Mouse (Mus musculus) urinary bladder, postnatal 36 days (tissue): ENCODE data around the gene Capn8.
A peak's percentile ranks its signal among the peaks of the same experiment; 100 is the strongest.
"Not testable (repeated sequence)": the region's sequence is repeated elsewhere in the genome, so short reads cannot be mapped to it uniquely, and the experiment has no call there.

ENCODE experiments used
- DNase-seq, 2 experiments: peaks; one replicate each; pipeline ENCODE4 v3.0.0; 2022; ENCODE audit warnings: low spot score in 2 of 2, mixed read lengths in 1 of 2

Gene Capn8

DNA sequence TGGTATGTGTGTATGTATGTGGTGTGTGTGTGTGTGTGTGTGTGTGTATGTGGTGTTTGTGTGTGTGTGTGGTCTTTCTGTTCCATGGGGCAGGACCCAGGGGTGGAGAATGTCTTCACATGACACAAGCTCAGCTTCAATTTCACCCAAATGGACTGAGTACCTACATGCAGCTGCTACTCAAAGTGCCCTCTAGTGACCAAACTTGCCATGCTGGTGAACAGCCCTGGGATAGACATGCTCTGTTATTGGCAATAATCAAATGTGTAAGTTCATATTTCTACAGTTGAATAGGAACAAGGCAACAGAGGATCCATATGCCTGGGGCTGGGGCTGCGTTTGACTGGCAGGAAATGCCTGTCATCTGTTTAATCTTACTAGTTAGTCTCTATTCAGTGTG lies 50.7 kb downstream of the Capn8 start:
- no peak for DNase-seq

- DNase-seq, result no peak
Observed at GRCm38 (mm10) chr1:182618200-182618947, 53.6 kb downstream of the Capn8 start.

GRCm38 (mm10) chr1:182620470-182620869 lies 55.7 kb downstream of the Capn8 start:
- DNase-seq, result no peak

DNA sequence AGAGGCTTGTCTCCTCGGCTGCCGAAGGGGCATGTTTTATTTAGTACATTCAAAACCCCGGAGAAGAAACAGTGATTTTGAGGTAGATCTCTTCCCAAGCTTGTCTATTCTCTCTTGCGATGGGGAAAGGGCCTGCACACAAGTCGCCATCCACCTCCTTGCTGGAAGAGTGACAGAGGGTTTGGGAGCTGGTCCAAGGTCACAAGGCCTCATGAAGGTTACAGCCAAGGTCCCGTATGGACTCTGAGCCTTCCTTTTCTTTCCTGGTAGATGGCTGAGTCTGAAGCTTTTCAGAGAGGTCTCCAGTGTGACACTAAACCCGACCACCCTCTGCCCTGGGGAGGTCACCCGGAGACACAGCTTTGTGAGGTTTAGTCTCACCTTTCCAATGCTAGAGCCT lies 56.4 kb downstream of the Capn8 start:
- DNase-seq, result no peak

- DNase-seq, result no peak
Observed at GRCm38 (mm10) chr1:182626197-182626596, 61.4 kb downstream of the Capn8 start.

DNA sequence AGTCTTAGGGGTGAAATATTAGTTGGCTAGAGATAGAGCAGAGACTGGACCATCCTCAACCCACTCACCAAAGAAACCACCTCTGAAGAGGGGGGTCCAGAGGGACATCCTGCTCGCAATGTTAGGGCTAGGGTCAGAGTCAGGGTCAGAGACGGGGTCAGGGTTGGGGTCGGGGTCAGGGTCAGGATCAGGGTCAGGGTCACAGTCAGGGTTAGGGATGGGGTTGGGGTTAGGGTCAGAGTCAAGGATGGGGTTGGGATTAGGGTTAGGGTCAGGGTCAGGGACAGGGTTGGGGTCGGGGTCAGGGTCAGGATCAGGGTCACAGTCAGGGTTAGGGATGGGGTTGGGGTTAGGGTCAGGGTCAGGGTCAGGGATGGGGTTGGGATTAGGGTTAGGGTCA lies 64.4 kb downstream of the Capn8 start:
- DNase-seq, result no peak

DNA sequence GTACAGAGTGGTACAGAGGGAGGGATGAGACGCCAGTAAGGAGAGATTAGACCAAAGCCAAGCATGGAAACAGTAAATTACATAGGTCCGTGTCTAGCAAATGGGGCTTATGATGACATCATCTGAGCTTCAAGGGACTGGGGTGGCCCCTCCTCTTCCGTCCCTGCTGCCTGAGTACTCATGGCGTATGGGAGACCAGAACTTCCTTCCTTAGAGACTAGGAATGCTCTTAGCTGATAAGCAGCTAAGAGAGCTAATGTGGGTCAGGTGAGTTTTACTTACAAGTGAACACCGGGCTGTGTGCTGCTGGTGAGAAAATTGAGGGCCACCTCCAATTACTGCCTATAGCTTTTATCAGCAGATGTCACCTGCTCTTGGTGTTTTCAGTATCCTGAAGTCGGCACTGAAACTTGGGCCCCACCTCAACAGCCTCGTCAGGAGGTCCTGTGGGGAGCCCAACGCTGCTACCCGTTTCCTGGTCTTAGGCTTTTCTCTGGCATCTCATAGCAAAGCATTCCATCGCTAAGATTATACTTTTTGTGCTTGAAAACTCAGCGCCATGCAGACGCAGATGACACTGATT lies 69.0 kb downstream of the Capn8 start:
- DNase-seq, result no peak

GRCm38 (mm10) chr1:182639016-182639415 lies 74.2 kb downstream of the Capn8 start:
- DNase-seq, result no peak

GRCm38 (mm10) chr1:182639456-182639855 lies 74.6 kb downstream of the Capn8 start:
- DNase-seq, result no peak

DNA sequence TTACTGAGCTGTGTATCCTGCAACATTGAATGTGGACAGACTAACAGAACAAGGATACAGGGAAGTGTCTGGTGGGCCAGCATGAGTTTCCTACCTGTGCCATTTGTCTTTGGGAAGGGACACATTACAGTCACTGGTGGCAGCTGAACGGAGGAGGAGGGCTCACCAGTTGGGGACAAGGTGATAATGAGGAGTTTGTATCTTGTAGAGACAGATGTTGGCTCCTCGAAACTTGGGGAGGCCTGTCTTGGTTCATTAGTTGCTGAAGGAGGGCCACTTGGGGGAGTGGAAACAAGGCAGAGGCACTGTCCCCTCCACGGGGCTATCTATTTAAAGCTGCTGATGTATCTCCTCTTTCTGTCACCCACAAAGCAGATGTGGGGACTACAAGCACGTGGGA lies 75.3 kb downstream of the Capn8 start:
- no peak for DNase-seq

DNA sequence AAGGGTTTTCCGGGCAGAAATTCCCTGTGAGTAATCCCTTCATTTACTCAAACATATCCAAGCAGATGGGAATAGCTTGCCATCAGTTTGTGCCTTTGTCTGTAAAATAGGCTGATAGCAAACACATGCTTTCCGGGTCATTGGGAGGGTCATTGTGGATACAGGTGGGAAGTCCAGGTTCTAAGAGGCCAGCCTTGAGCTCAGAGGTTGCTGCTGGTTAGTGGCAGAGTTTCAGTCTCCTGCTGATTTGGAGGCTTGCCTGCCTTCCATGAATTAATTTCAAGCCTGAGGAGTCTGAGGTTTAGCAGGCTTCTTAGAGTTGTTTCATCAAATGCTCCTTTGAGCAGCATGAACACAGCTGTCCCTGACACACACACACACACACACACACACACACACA lies 78.0 kb downstream of the Capn8 start:
- DNase-seq, result no peak

GRCm38 (mm10) chr1:182644418-182644817 lies 79.6 kb downstream of the Capn8 start:
- DNase-seq, result not testable (repeated sequence)

- DNase-seq, result no peak
Observed at GRCm38 (mm10) chr1:182645211-182645668, 80.4 kb downstream of the Capn8 start.

DNA sequence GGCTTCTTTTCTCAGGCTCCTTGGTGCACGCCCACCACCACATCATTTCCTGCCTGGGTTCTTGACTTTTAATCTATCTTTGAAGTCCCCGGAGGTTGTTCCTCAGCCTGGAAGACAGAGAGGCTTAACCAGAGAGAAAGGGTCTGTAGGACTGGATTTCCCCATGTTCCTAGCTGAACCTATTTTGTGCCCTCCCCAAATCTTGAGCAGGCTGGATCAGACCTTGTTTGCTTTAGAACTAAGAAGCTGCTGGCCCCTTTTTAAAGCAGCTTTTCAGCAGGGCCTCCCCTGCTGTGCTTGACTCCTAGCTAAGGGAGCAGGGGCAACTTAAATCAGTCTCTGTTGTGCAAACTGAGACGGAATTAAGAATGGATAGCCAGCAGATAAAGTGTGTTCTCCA lies 82.0 kb downstream of the Capn8 start:
- no peak for DNase-seq

DNA sequence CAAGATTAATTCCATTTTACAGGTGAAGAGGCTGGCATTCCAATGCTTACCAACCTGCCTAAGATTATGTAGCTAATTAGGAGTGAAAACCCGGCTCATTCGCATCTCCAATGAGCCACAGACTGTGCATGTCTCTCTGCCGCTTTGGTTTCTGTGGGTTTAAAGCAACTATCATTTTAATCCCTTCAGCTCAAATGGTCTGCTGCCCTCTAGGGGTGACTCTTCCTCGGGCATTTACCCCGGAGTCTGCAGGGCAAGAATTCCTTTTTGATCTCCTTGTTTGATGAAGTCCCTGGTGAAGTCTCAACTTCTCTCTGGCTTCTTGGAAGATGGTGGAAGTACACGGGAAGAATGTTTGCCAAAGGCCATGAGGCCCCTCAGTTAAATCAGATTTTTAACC lies 93.0 kb downstream of the Capn8 start:
- DNase-seq, result peak; percentile 58 to 64

DNA sequence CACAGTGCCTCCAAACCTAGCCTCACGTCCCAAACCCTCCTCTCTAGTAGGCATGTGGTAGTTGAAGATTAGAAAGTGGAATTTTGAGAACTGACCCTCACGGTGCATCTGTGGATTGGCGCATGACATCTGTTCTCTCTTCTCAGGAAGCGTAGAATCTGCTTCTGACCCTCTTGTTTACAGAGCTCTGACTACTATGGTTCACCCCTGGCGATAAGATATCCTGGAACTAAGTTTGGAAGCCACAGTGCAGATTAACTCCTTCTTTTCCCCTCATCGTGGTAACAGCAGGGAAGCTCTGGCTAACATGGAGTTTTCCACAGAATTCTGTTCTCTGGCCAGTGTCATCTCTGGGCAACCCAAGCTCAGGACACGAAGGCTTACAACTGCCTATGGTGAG lies 95.6 kb downstream of the Capn8 start:
- DNase-seq, result no peak

- DNase-seq, result peak in 1 of 2 experiments; percentile 8
Observed at GRCm38 (mm10) chr1:182663671-182664070, 98.9 kb downstream of the Capn8 start.

DNA sequence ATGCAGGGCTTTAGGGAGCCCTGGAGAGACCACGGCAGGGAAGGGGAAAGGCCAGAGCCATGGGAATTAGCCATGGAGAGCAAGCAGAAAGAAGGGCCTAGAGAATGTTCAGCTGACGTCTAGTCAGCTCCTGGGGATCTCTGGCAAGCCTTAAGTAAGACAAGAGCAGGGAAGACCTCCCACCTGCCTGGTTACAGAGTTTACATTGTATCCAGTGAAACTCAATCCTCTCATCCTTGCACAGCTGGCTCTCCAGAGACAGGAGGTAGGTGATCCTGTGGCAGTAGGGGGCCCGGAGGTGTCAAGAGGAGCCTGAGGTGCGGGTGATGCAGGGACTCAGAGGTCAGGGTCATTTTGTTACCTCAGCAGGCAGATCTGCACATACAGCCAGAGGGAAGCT lies 100.0 kb downstream of the Capn8 start:
- DNase-seq, result no peak

GRCm38 (mm10) chr1:182667281-182667680 lies 102.5 kb downstream of the Capn8 start:
- DNase-seq, result no peak

DNA sequence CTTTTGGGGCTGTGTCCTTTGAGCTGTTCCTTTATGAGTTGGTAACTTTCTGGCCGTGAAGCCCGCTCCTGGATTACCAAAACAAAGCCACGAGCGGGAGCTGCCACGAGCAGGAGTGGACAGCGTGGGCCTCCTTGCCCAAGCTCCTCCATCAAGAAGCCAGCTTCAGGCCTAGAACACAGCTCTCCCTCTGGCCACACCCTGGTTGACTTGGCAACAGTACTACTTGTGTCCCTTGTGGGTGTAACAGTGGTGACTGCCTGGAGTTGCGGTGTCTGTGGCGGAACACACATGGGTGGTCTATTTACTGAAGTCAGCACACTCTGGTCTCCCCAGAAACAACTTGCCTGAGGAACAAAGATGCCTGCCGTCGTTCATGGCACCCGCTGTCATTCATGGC lies 104.9 kb downstream of the Capn8 start:
- no peak for DNase-seq

- DNase-seq, result no peak
Observed at GRCm38 (mm10) chr1:182670563-182671342, 105.9 kb downstream of the Capn8 start.

GRCm38 (mm10) chr1:182671343-182671624 lies 106.5 kb downstream of the Capn8 start:
- DNase-seq, result no peak

- no peak for DNase-seq
Observed at GRCm38 (mm10) chr1:182675346-182675745, 110.5 kb downstream of the Capn8 start.
